Mouse (Mus musculus) kidney, embryonic 16.5 days (tissue): Measurements from ENCODE around the gene Tcf7l2. TPM values are rescaled to one million over a fixed set of nuclear protein-coding genes. Genes with fewer than 3 reads are reported as not detected.

ENCODE experiments used
- ATAC-seq: fragments of 200-750 bp; cut with Nextera tagmentation; 2 replicates; pipeline ENCODE4 v1.8.0; 2017; ENCODE audit warnings: moderate TSS enrichment; ENCODE audit not compliant: low FRiP score, low TSS enrichment
- H3K27ac ChIP-seq: fragments of 300-500 bp; sonication (generic); 2 replicates; pipeline ENCODE4 v1.5.1; 2014; ENCODE audit warnings: low read length
- H3K27me3 ChIP-seq: fragments of 300-500 bp; sonication (generic); 2 replicates; pipeline ENCODE4 v1.6.1; 2014; ENCODE audit warnings: low read length, control low read depth, mixed read lengths; ENCODE audit not compliant: insufficient read depth
- H3K36me3 ChIP-seq: fragments of 300-500 bp; sonication (generic); 2 replicates; pipeline ENCODE4 v1.6.1; 2014; ENCODE audit warnings: low read length, control low read depth, mixed read lengths; ENCODE audit not compliant: insufficient read depth
- H3K4me1 ChIP-seq: fragments of 300-500 bp; sonication (generic); 2 replicates; pipeline ENCODE4 v1.6.1; 2014; ENCODE audit warnings: low read length, control low read depth, mixed read lengths; ENCODE audit not compliant: insufficient read depth
- H3K4me2 ChIP-seq: fragments of 300-500 bp; sonication (generic); replicated peaks from 2 replicates; pipeline ENCODE4 v1.6.1; 2014; ENCODE audit warnings: low read depth, low read length
- H3K4me3 ChIP-seq: fragments of 300-500 bp; sonication (generic); 2 replicates; pipeline ENCODE4 v1.5.1; 2014; ENCODE audit warnings: mild to moderate bottlenecking, low read length
- H3K9ac ChIP-seq: fragments of 300-500 bp; sonication (generic); replicated peaks from 2 replicates; pipeline ENCODE4 v1.6.1; 2014; ENCODE audit warnings: low read length
- H3K9me3 ChIP-seq: fragments of 300-500 bp; sonication (generic); 2 replicates; pipeline ENCODE4 v1.6.1; 2016; ENCODE audit warnings: low read length, control low read depth
- WGBS: fragments of 180-500 bp; shearing (Covaris S2); extraction: QIAGEN DNeasy Blood & Tissue Kit; methylation state at CpG from one replicate; pipeline ENCODE4 v1.1.7; 2014; 5-methylcytosine and 5-hydroxymethylcytosine counted together
- polyA plus RNA-seq: library from polyadenylated mRNA; unstranded; fragments of >200 nt; fragmentation: Nextera tagmentation; extraction: Ambion mirVana; gene quantifications from 2 replicates; pipeline ENCODE4 v1.2.1, GENCODE M21; 2015

Gene Tcf7l2
- polyA plus RNA-seq, 1 experiment from 2014 or later = 50.1 TPM

DNA sequence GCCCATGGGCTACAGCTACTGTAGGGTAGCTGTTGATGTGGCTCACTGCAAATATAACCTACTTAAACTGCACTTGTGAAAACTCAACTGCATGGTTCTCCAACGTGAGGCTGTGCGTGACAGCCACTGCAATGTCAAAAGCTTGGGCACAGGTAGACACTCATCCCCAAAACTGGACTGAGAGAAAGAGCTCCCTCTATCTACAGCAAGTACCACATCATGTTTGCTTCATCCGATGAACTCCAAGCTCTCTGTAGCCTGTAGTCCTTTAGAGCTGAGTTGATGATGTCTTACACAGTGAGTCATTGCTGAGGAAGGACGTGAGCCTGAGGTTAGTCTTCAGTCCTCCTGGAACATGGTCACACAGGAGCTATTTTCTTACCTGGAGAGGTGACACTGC is 115.7 kb downstream of the Tcf7l2 start:
- no peak overlapping the region for H3K4me2 ChIP-seq
- no peaks in the 10 kb centered on the region for H3K9me3 ChIP-seq
- no peaks in the 10 kb centered on the region for H3K27me3 ChIP-seq
- no peak overlapping the region for H3K4me3 ChIP-seq
- 88% methylated on average over 4 of the region's 4 CpGs for WGBS
- H3K27ac ChIP-seq = no peak overlapping the region
- no peak for ATAC-seq
- no peak overlapping the region for H3K9ac ChIP-seq
- no peaks in the 10 kb centered on the region for H3K36me3 ChIP-seq
- H3K4me1 ChIP-seq = no peaks in the 10 kb centered on the region

DNA sequence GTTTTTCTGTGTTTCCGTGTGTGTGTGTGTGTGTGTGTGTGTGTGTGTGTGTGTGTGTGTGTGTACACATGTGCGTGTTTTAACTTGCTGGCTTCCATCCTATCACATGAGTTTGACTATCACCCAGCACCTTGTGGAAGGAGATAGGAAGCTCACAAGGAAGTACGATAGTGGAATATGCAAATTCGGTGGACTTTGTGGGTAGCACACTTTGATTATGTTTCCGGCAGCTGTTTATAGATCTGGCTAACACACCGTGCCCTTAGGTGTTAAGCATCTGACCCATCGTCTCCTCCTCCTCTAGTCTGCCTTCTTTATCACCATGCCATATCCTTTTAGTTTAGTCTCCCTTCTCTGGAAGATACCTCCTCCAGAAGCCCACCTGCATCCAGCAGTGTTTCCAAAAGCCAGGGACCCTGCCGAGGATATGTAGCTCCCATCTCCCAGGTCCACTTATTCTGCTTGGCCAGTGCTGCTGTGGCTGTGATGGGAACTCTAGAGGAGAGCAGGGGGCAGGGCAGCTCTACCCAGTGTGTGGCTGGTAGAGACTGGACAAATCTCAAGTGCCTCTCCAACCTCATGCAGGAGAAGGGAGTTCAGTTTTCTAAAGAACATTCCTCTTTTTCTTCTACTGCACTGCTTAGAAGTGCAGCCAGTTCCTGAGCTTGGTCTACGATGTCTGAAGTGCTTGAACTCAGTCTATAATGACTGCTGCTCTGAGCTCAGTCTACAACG is 118.6 kb downstream of the Tcf7l2 start:
- H3K27me3 ChIP-seq = no peaks in the 10 kb centered on the region
- WGBS = 81% methylated on average over 10 of the region's 10 CpGs
- H3K4me2 ChIP-seq = no peak overlapping the region
- H3K27ac ChIP-seq = no peak overlapping the region
- no peak overlapping the region for H3K4me3 ChIP-seq
- peaks cover 1% of the 10 kb centered on the region; the same call in 1 of the 2 replicates for H3K36me3 ChIP-seq
- H3K9me3 ChIP-seq = no peaks in the 10 kb centered on the region
- 0 out of 2 replicates have a peak, but pooled peaks cover 3% of the 10 kb centered on the region for H3K4me1 ChIP-seq
- no peak overlapping the region for H3K9ac ChIP-seq
- no peak for ATAC-seq

DNA sequence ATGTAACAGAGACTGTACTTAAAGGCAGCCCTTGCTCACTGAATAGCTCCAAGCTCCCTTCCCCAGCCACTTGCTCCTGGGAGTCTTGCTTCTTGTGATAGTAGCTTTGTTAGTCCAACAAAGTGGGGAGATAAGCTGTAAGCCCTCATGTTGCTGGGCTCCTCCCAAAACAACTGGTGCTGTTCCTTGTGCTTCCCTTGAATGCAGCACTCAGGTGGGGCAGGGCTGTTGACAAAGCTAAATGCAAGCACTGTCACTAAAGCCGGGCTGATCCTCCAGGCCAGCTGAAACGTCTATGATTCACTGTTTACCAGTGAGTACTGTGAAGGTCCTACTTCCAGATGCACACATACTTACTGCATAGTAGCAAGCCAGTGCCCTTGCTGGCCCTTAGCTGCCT is 120.1 kb downstream of the Tcf7l2 start:
- Histone ChIP-seq H3K9ac (no peak overlapping the region), H3K4me2 (no peak overlapping the region), H3K27me3 (no peaks in the 10 kb centered on the region), H3K36me3 (peaks cover 6% of the 10 kb centered on the region; the same call in 1 of the 2 replicates), H3K9me3 (no peaks in the 10 kb centered on the region), H3K4me3 (no peak overlapping the region), H3K27ac (no peak overlapping the region), H3K4me1 (0 out of 2 replicates have a peak, but pooled peaks cover 3% of the 10 kb centered on the region)
- WGBS = 50% methylated on average over 2 of the region's 2 CpGs
- no peak for ATAC-seq

DNA sequence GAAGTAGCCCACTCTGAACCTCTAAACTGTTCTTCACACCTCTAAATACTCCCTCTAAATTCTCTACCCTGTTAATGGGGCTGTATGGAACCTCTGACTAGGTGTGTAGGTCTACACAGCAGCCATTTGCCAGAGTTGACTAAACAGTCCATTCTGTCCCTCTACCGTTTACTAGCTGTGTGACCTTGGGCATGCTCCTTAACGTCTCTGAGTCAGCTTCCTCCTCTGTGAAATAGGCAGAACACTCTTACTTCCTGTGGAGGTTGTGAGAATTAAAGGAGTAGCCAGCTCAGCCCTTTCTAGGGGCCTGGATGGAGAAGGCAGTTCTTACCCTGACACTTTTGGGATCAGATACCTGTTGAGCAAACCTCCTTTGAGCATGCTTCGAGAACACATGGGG is 120.9 kb downstream of the Tcf7l2 start:
- Histone ChIP-seq H3K4me3 (no peak overlapping the region), H3K9me3 (no peaks in the 10 kb centered on the region), H3K4me1 (peaks cover 5% of the 10 kb centered on the region; the same call in 1 of the 2 replicates), H3K27me3 (no peaks in the 10 kb centered on the region), H3K4me2 (no peak overlapping the region), H3K27ac (no peak overlapping the region), H3K36me3 (peaks cover 6% of the 10 kb centered on the region; the same call in 1 of the 2 replicates), H3K9ac (no peak overlapping the region)
- WGBS = 51% methylated on average over 3 of the region's 3 CpGs
- no peak for ATAC-seq

DNA sequence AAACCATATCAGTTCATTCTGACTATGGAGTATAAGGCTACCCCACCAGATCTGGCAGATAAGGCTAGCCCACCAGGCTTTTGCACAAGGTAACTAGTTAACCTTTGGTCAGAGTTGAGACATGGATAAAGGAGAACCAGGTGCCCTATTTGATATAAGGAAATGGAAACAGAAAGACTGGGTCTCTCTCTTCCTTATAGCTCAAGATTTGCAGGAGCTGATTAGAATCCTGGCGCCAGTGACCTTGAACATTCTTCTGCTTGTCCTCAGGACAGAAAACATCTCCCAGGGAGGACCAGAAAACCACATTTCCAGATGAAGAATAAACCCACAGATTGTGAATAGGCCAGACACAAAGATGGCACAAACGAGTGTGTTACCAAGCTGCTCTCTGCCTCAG is 123.4 kb downstream of the Tcf7l2 start:
- Histone ChIP-seq H3K4me3 (no peak overlapping the region), H3K36me3 (peaks cover 6% of the 10 kb centered on the region; the same call in 1 of the 2 replicates), H3K9ac (no peak overlapping the region), H3K27ac (no peak overlapping the region), H3K4me1 (peaks cover 9% of the 10 kb centered on the region; the same call in 1 of the 2 replicates), H3K9me3 (no peaks in the 10 kb centered on the region), H3K27me3 (no peaks in the 10 kb centered on the region), H3K4me2 (no peak overlapping the region)
- ATAC-seq = no peak
- WGBS = 96% methylated on average over 2 of the region's 2 CpGs

DNA sequence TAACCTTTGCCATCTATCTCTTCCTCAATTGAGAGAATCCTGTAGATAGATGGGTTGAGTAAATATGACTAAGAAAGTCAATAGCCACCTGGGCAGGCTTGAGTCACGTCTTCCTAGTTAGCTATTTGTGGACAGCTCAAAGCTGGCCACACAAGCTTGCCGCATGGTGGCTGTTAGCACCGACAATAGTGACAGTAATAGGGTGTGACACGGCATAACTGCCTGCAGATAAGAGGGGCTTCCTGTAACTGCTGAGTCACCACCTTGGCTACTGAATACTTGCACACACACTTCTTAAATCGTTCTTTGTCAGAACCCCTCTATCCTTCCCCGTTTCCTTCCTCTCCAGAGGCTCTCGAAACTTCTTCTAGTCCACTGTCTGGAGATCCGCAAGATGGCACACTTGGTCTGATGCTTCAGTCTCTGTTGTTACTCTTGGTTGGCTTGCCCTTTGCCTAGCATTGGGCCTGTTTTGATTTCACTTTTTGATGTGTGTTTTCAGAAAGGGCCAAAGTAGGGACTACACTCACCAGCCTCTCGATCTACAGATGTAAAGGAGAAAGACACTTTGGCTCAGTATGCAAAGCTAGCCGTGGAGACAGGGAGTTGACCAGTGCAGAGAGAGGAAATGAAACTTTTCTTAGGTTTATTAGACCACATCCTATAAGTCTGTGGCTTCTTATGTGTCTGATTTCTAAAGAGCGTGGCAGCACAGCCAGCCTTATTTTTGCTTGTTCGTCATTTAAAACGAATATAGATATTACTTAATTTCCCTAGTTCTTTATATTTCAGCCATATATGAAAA is 124.4 kb downstream of the Tcf7l2 start:
- H3K4me1 ChIP-seq = peaks cover 15% of the 10 kb centered on the region
- H3K4me3 ChIP-seq = no peak overlapping the region
- no peak overlapping the region for H3K4me2 ChIP-seq
- no peaks in the 10 kb centered on the region for H3K27me3 ChIP-seq
- WGBS = 80% methylated on average over 13 of the region's 13 CpGs
- no peak overlapping the region for H3K9ac ChIP-seq
- no peak for ATAC-seq
- no peak overlapping the region for H3K27ac ChIP-seq
- peaks cover 6% of the 10 kb centered on the region; the same call in 1 of the 2 replicates for H3K36me3 ChIP-seq
- no peaks in the 10 kb centered on the region for H3K9me3 ChIP-seq

DNA sequence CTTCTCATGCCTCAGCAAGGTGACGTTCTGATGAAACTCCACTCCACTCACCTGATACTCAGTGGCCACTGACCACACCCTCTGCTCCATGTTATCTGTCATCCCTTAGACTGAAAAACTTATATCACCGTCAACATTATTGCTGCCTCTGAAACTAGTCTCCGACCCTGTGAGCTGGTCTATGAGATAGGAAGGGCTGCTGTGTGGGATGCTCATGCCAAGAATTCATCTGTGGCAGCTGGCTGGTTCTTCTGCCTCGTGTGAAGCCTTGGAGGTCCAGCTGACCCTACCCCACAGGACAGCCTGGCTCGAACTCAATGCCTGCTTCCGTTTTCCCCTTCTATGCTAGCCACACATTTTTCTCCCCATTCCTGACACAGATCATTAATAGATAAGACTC is 125.6 kb downstream of the Tcf7l2 start:
- no peaks in the 10 kb centered on the region for H3K27me3 ChIP-seq
- no peak for ATAC-seq
- H3K9ac ChIP-seq = no peak overlapping the region
- H3K36me3 ChIP-seq = peaks cover 6% of the 10 kb centered on the region; the same call in 1 of the 2 replicates
- H3K27ac ChIP-seq = no peak overlapping the region
- no peaks in the 10 kb centered on the region for H3K9me3 ChIP-seq
- 64% methylated on average over 6 of the region's 6 CpGs for WGBS
- H3K4me1 ChIP-seq = peaks cover 18% of the 10 kb centered on the region
- no peak overlapping the region for H3K4me2 ChIP-seq
- no peak overlapping the region for H3K4me3 ChIP-seq

DNA sequence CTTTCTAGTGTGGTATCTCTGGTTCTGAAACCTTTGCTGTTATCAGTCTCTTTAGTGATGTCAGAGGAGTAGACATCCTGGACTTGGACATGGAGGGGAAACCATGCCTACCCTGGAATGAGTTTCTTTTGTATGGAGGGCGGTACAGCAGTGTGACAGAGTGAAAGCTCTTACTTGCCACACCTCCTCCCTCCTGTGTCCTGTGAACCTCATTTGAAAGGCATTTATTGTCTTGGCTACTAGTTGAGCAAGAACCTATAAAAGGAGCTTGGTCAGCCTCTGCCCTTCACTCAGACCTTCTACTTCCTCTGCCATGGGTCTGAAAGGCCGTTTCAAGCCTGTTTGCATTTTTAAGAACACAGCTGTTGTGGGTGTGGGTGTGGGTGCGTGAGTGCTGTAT is 126.3 kb downstream of the Tcf7l2 start:
- H3K4me2 ChIP-seq = no peak overlapping the region
- H3K9me3 ChIP-seq = no peaks in the 10 kb centered on the region
- ATAC-seq = no peak
- H3K4me1 ChIP-seq = peaks cover 18% of the 10 kb centered on the region
- H3K27me3 ChIP-seq = no peaks in the 10 kb centered on the region
- no peak overlapping the region for H3K4me3 ChIP-seq
- H3K36me3 ChIP-seq = peaks cover 6% of the 10 kb centered on the region; the same call in 1 of the 2 replicates
- WGBS = 64% methylated on average over 3 of the region's 3 CpGs
- H3K27ac ChIP-seq = no peak overlapping the region
- H3K9ac ChIP-seq = no peak overlapping the region

DNA sequence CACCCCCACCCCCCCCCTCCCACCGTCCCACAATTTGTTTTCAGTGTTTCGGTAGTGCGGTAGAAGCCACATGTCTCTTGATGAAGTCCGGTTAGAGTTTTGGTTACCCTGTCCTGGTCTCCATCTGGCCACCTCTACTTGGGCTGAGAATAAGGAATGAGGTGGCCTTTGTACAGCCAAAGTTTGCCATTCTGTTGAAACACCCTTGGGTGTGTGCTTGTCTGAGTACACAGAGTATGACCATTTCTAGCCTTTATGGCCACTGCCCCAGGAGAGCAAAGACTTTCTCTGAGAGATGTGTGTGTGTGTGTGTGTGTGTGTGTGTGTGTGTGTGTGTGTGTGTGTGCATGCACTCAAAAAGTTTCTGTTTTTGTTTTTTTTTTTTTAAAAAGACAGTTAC is 127.0 kb downstream of the Tcf7l2 start:
- Histone ChIP-seq H3K9ac (no peak overlapping the region), H3K4me1 (peaks cover 17% of the 10 kb centered on the region), H3K27ac (no peak overlapping the region), H3K4me3 (no peak overlapping the region), H3K36me3 (peaks cover 6% of the 10 kb centered on the region; the same call in 1 of the 2 replicates), H3K4me2 (no peak overlapping the region), H3K9me3 (no peaks in the 10 kb centered on the region), H3K27me3 (no peaks in the 10 kb centered on the region)
- no peak for ATAC-seq
- WGBS = 97% methylated on average over 4 of the region's 4 CpGs

DNA sequence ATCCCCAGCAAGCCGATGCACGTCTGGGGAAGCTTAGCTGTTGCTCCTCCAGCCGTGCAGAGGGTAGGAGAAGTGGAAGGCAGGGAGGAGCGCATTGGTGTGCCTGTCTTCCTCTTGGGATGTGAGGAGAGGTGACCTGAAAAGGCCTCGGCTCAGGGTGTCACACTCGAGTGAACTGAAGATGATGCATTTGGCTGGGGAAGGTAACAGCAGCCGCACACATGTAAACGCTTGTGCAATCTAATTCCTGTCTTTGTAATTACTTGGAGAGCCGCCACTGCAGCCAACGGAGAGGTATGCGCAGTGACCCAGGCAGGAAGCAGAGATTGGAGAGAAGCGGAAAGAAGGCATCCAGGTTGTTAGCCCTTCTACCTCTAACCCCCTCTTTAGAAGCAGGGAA is 129.2 kb downstream of the Tcf7l2 start:
- Histone ChIP-seq H3K9ac (no peak overlapping the region), H3K4me1 (peaks cover 15% of the 10 kb centered on the region), H3K27ac (no peak overlapping the region), H3K36me3 (no peaks in the 10 kb centered on the region), H3K9me3 (no peaks in the 10 kb centered on the region), H3K27me3 (no peaks in the 10 kb centered on the region), H3K4me3 (no peak overlapping the region), H3K4me2 (no peak overlapping the region)
- peak; percentile 59; the same call in 1 of the 2 replicates for ATAC-seq
- WGBS = 39% methylated on average over 12 of the region's 12 CpGs
